ENCODE assay signal across 8 mouse cellular contexts in genomic region chr5:115488841-115489698, GRCm38 (mm10). TPM values are rescaled to one million over a fixed set of nuclear protein-coding genes. Genes with fewer than 3 reads are reported as not detected.
DNase-seq lines count a peak whose midpoint lies in the region; ATAC-seq and TF ChIP-seq lines count a peak whose summit lies in the region.

No protein-coding gene starts in this region.

- H3K9me3 ChIP-seq in E14TG2a.4 (ENCODE audit: low read length): no peaks in the 10 kb centered on the region
- no peaks in the 10 kb centered on the region for H3K9me3 ChIP-seq in forebrain, embryonic 13.5 days (replicated peaks)

- peak; percentile 70 for DNase-seq in c-Kit-negative CD71-positive TER-119-positive erythroid progenitor cells, embryonic 14.5 days (ENCODE audit: low read depth, low spot score)
- DNase-seq in heart, postnatal 14 days: peak; percentile 75 to 83
- peak; percentile 85 for DNase-seq in layer of hippocampus, adult 11-12 months (ENCODE audit: low spot score)
- peak; percentile 81 to 83 for DNase-seq in lung, adult 18-20 months
- DNase-seq in thymus, adult 2 months: peak; percentile 76

- peak overlapping the region; percentile 71 for H3K4me2 ChIP-seq in forebrain, embryonic 13.5 days

- WGBS in forebrain, embryonic 13.5 days: under 1% methylated on average over 39 of the region's 39 CpGs
- WGBS in thymus, adult 2 months: under 1% methylated on average over 39 of the region's 39 CpGs

- TF ChIP-seq CTCF in E14TG2a.4 (conservative IDR thresholded peaks at IDR 0.05; ENCODE audit: low read length): no peak
- no peak for TF ChIP-seq CTCF in thymus, adult 2 months (IDR thresholded peaks at IDR 0.05; ENCODE audit: borderline replicate concordance, control insufficient read depth, extremely low read depth, insufficient read depth, low read length, poor library complexity)

- H3K4me3 ChIP-seq in E14TG2a.4 (replicated peaks; ENCODE audit: low read length): peak overlapping the region; percentile 48
- H3K4me3 ChIP-seq in forebrain, embryonic 13.5 days: peak overlapping the region; percentile 37
- peak overlapping the region; percentile 18 for H3K4me3 ChIP-seq in thymus, adult 2 months (ENCODE audit: control insufficient read depth, insufficient read depth, low read length)

- no peaks in the 10 kb centered on the region for H3K36me3 ChIP-seq in E14TG2a.4 (ENCODE audit: insufficient read depth, low read length)
- H3K36me3 ChIP-seq in forebrain, embryonic 13.5 days (ENCODE audit: poor library complexity, severe bottlenecking): no peaks in the 10 kb centered on the region
- no peaks in the 10 kb centered on the region for H3K36me3 ChIP-seq in thymus, adult 2 months (ENCODE audit: control insufficient read depth, insufficient read depth, low read length)

- peaks cover 2% of the 10 kb centered on the region for H3K27me3 ChIP-seq in E14TG2a.4 (ENCODE audit: insufficient read depth, low read length)
- H3K27me3 ChIP-seq in forebrain, embryonic 13.5 days: no peaks in the 10 kb centered on the region; the same call in 1 of the 2 replicates
- no peaks in the 10 kb centered on the region for H3K27me3 ChIP-seq in thymus, adult 2 months (ENCODE audit: control insufficient read depth, insufficient read depth, low read length)

- peak; percentile 83 for ATAC-seq in forebrain, embryonic 13.5 days
- ATAC-seq in neutrophil, adult 5-6 weeks (ENCODE audit: extremely low read depth, insufficient number of reproducible peaks, low FRiP score, poor library complexity, severe bottlenecking): peak; percentile 32

- peak overlapping the region; percentile 100 for H3K27ac ChIP-seq in forebrain, embryonic 13.5 days
- H3K27ac ChIP-seq in thymus, adult 2 months (ENCODE audit: control insufficient read depth, insufficient read depth, low read length): peak overlapping the region; percentile 95

- TF ChIP-seq POLR2A in thymus, adult 2 months (IDR thresholded peaks at IDR 0.05; ENCODE audit: control insufficient read depth, extremely low read depth, insufficient read depth, low read length, poor library complexity): peak; percentile 58; the same call in 1 of the 2 replicates

- intact Hi-C loops in heart, postnatal 14 days (cut with DNase I): no loop called here

- H3K4me1 ChIP-seq in E14TG2a.4 (replicated peaks; ENCODE audit: low read depth, low read length): peaks cover 66% of the 10 kb centered on the region
- peaks cover 29% of the 10 kb centered on the region for H3K4me1 ChIP-seq in forebrain, embryonic 13.5 days
- peaks cover 19% of the 10 kb centered on the region for H3K4me1 ChIP-seq in thymus, adult 2 months (replicated peaks; ENCODE audit: control insufficient read depth, insufficient read depth, low read length)

- peak overlapping the region; percentile 74 for H3K9ac ChIP-seq in forebrain, embryonic 13.5 days

RNA-seq across cellular contexts. Expression of gene Sirt4, which starts 4.5 kb away (rescaled TPM):
- 24.7 TPM in 2 replicates for polyA plus RNA-seq in forebrain, embryonic 13.5 days (2015; fragmentation: Nextera tagmentation; extraction: Ambion mirVana)
- total RNA-seq in heart, postnatal 14 days (2021): 10 to 100 TPM; 17.9 to 18.7 TPM
- 6.1 and 11.3 TPM in 2 replicates for total RNA-seq in neutrophil, adult 5-6 weeks (2017)
- polyA plus RNA-seq in thymus, adult 2 months (2012; rRNA removed): 47.2 and 48.6 TPM in 2 replicates

RNA-seq across cellular contexts. Expression of gene Pxn, which starts 17.4 kb away (rescaled TPM):
- polyA plus RNA-seq in forebrain, embryonic 13.5 days (2015; fragmentation: Nextera tagmentation; extraction: Ambion mirVana): 16.8 and 17.7 TPM in 2 replicates
- total RNA-seq in heart, postnatal 14 days (2021): 10 to 100 TPM; 52.4 to 54.2 TPM
- 242 and 288 TPM in 2 replicates for total RNA-seq in neutrophil, adult 5-6 weeks (2017)
- polyA plus RNA-seq in thymus, adult 2 months (2012; rRNA removed): 161 and 172 TPM in 2 replicates

RNA-seq across cellular contexts. Expression of gene Pla2g1b, which starts 23.0 kb away (rescaled TPM):
- not detected in 2 replicates for polyA plus RNA-seq in forebrain, embryonic 13.5 days (2015; fragmentation: Nextera tagmentation; extraction: Ambion mirVana)
- not detected for total RNA-seq in heart, postnatal 14 days (2021)
- total RNA-seq in neutrophil, adult 5-6 weeks (2017): not detected in 2 replicates
- 1.2 and 1.8 TPM in 2 replicates for polyA plus RNA-seq in thymus, adult 2 months (2012; rRNA removed)

RNA-seq across cellular contexts. Expression of gene Msi1, which starts 59.7 kb away (rescaled TPM):
- polyA plus RNA-seq in forebrain, embryonic 13.5 days (2015; fragmentation: Nextera tagmentation; extraction: Ambion mirVana): 99.0 and 107 TPM in 2 replicates
- 1 to 10 TPM; 1.9 to 2.0 TPM for total RNA-seq in heart, postnatal 14 days (2021)
- total RNA-seq in neutrophil, adult 5-6 weeks (2017): not detected in 2 replicates
- polyA plus RNA-seq in thymus, adult 2 months (2012; rRNA removed): 6.1 and 6.6 TPM in 2 replicates

Comparison
In these comparisons a context has a peak if more than half of its experiments do, and no peak if none do; other contexts are left out.
1. Peak in every context shown above with its lines: DNase-seq, ATAC-seq, H3K4me3 ChIP-seq and H3K27ac ChIP-seq.